Mouse (Mus musculus): ENCODE measurements at regions not wholly inside any gene's neighbourhood (a gene's known extent, or its start where the extent isn't known, plus 50 kb on each side); places are given as distances from the start of the nearest gene placed in this dataset.
"Not testable (repeated sequence)": the region's sequence is repeated elsewhere in the genome, so short reads cannot be mapped to it uniquely, and the experiment has no call there.

- Histone ChIP-seq H3K27ac (ENCODE audit: low read depth, low read length) (no peak overlapping the region), H3K4me2 (ENCODE audit: low read depth, low read length, severe bottlenecking) (no peak overlapping the region), H3K36me3 (ENCODE audit: control insufficient read depth, insufficient read depth, low read length) (no peaks in the 10 kb centered on the region), H3K4me3 (ENCODE audit: low read depth, low read length) (no peak overlapping the region), H3K9ac (ENCODE audit: low read length) (no peak overlapping the region), H3K27me3 (ENCODE audit: control insufficient read depth, insufficient read depth, low read length) (no peaks in the 10 kb centered on the region), H3K4me1 (replicated peaks; ENCODE audit: control insufficient read depth, insufficient read depth, low read length) (no peaks in the 10 kb centered on the region), H3K9me3 (ENCODE audit: control insufficient read depth, low read length) (no peaks in the 10 kb centered on the region)
- ATAC-seq (replicated peaks; ENCODE audit: low FRiP score) (no peak), DNase-seq (ENCODE audit: low spot score) (no peak)
- 87% methylated on average over 3 of the region's 3 CpGs for WGBS
Observed at GRCm38 (mm10) chr12:15472741-15473140, 344.0 kb downstream of the Trib2 start.

- no peak for ATAC-seq (replicated peaks; ENCODE audit: low FRiP score)
- 82% methylated on average over 1 of the region's 1 CpGs for WGBS
- no peaks in the 10 kb centered on the region for H3K9me3 ChIP-seq (ENCODE audit: control insufficient read depth, low read length)
- H3K4me2 ChIP-seq (ENCODE audit: low read depth, low read length, severe bottlenecking), result no peak overlapping the region
- H3K27ac ChIP-seq (ENCODE audit: low read depth, low read length), result no peak overlapping the region
- H3K9ac ChIP-seq (ENCODE audit: low read length), result no peak overlapping the region
- no peaks in the 10 kb centered on the region for H3K4me1 ChIP-seq (replicated peaks; ENCODE audit: control insufficient read depth, insufficient read depth, low read length)
- H3K4me3 ChIP-seq (ENCODE audit: low read depth, low read length), result no peak overlapping the region
- H3K27me3 ChIP-seq (ENCODE audit: control insufficient read depth, insufficient read depth, low read length), result no peaks in the 10 kb centered on the region
- no peaks in the 10 kb centered on the region for H3K36me3 ChIP-seq (ENCODE audit: control insufficient read depth, insufficient read depth, low read length)
- no peak for DNase-seq (ENCODE audit: low spot score)
Observed at GRCm38 (mm10) chr12:15459429-15459828, 357.3 kb downstream of the Trib2 start.

DNA sequence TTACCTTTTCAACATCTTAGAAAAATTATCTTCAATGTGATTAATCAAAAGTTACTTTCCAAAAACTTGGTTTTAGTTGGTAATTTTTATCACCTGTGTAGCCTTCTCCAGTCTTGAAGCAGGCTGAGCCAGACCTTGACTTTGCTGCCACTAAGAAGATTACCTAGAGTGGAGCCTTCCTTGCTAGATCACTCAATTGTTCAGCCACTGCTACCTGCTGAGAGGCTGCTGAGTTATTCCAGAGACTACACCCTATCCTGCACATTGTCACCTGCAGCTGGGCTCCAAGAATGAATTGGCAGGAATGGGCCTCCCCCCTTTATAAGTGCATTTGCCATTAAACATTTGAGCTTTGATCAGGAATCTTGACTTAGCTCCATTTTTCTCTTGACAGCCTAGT, 360.4 kb downstream of the Trib2 start:
- not testable (repeated sequence) for DNase-seq (ENCODE audit: low spot score); H3K9ac ChIP-seq (ENCODE audit: low read length); H3K27me3 ChIP-seq (ENCODE audit: control insufficient read depth, insufficient read depth, low read length); H3K4me2 ChIP-seq (ENCODE audit: low read depth, low read length, severe bottlenecking); H3K9me3 ChIP-seq (ENCODE audit: control insufficient read depth, low read length); H3K4me3 ChIP-seq (ENCODE audit: low read depth, low read length); ATAC-seq (replicated peaks; ENCODE audit: low FRiP score); H3K36me3 ChIP-seq (ENCODE audit: control insufficient read depth, insufficient read depth, low read length); H3K4me1 ChIP-seq (replicated peaks; ENCODE audit: control insufficient read depth, insufficient read depth, low read length); H3K27ac ChIP-seq (ENCODE audit: low read depth, low read length)

DNA sequence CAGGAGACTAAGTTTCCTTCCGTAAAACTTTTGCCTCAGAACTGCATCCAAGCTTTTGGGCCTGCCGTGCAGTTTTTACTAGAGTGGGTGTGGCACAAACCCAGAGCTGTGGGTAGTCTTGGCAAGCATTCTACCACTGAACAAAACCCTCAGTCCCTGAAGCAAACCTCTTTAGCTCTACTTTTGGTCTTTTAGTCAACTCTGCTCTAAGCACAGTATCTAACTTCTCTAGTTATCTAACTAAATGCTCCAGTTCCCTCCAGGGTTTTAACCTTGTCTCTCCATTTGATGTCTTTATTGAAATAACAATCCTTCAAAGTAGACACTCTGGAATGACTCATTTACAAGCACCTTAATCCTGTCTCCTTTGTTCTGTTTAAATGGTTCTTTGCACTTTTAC, 361.0 kb downstream of the Trib2 start:
- Histone ChIP-seq H3K4me2 (ENCODE audit: low read depth, low read length, severe bottlenecking) (no peak overlapping the region), H3K27me3 (ENCODE audit: control insufficient read depth, insufficient read depth, low read length) (no peaks in the 10 kb centered on the region), H3K9ac (ENCODE audit: low read length) (no peak overlapping the region), H3K4me3 (ENCODE audit: low read depth, low read length) (no peak overlapping the region), H3K36me3 (ENCODE audit: control insufficient read depth, insufficient read depth, low read length) (no peaks in the 10 kb centered on the region), H3K4me1 (replicated peaks; ENCODE audit: control insufficient read depth, insufficient read depth, low read length) (no peaks in the 10 kb centered on the region), H3K27ac (ENCODE audit: low read depth, low read length) (no peak overlapping the region), H3K9me3 (ENCODE audit: control insufficient read depth, low read length) (no peaks in the 10 kb centered on the region)
- DNase-seq (ENCODE audit: low spot score), result no peak
- no peak for ATAC-seq (replicated peaks; ENCODE audit: low FRiP score)
- WGBS, result 91% methylated on average over 2 of the region's 2 CpGs

DNA sequence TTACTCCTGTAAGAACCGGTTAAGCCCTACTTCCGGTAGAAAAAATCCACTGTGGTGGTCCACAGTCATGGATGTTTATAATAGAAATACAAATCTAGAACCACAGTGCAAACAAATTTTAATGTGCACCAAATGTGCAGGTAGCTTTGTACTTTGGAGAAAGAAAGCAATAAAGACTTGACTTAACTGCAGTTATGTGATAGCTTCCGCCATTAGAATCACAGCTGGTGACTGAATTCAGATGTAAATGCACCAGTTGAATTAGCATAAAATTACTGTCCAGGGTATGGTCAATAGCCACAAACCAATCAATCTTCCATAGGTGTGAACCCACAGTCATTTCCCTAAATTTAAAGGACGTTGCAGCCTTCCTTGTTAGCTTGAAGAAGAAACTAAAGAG, 367.2 kb downstream of the Trib2 start:
- H3K4me2 ChIP-seq (ENCODE audit: low read depth, low read length, severe bottlenecking), result no peak overlapping the region
- no peaks in the 10 kb centered on the region for H3K27me3 ChIP-seq (ENCODE audit: control insufficient read depth, insufficient read depth, low read length)
- ATAC-seq (replicated peaks; ENCODE audit: low FRiP score), result no peak
- no peak overlapping the region for H3K27ac ChIP-seq (ENCODE audit: low read depth, low read length)
- no peaks in the 10 kb centered on the region for H3K36me3 ChIP-seq (ENCODE audit: control insufficient read depth, insufficient read depth, low read length)
- H3K9me3 ChIP-seq (ENCODE audit: control insufficient read depth, low read length), result no peaks in the 10 kb centered on the region
- H3K9ac ChIP-seq (ENCODE audit: low read length), result no peak overlapping the region
- no peak overlapping the region for H3K4me3 ChIP-seq (ENCODE audit: low read depth, low read length)
- WGBS, result 85% methylated on average over 4 of the region's 4 CpGs
- H3K4me1 ChIP-seq (replicated peaks; ENCODE audit: control insufficient read depth, insufficient read depth, low read length), result no peaks in the 10 kb centered on the region
- DNase-seq (ENCODE audit: low spot score), result no peak

- DNase-seq (ENCODE audit: low spot score) (no peak), ATAC-seq (replicated peaks; ENCODE audit: low FRiP score) (no peak)
- no peaks in the 10 kb centered on the region for H3K36me3 ChIP-seq (ENCODE audit: control insufficient read depth, insufficient read depth, low read length)
- no peaks in the 10 kb centered on the region for H3K4me1 ChIP-seq (replicated peaks; ENCODE audit: control insufficient read depth, insufficient read depth, low read length)
- no peak overlapping the region for H3K4me3 ChIP-seq (ENCODE audit: low read depth, low read length)
- H3K27ac ChIP-seq (ENCODE audit: low read depth, low read length), result no peak overlapping the region
- H3K9me3 ChIP-seq (ENCODE audit: control insufficient read depth, low read length), result no peaks in the 10 kb centered on the region
- no peaks in the 10 kb centered on the region for H3K27me3 ChIP-seq (ENCODE audit: control insufficient read depth, insufficient read depth, low read length)
- 33% methylated on average over 4 of the region's 4 CpGs for WGBS
- no peak overlapping the region for H3K9ac ChIP-seq (ENCODE audit: low read length)
- H3K4me2 ChIP-seq (ENCODE audit: low read depth, low read length, severe bottlenecking), result no peak overlapping the region
Observed at GRCm38 (mm10) chr12:15416180-15416766, 400.4 kb downstream of the Trib2 start.

- Histone ChIP-seq H3K27me3 (ENCODE audit: control insufficient read depth, insufficient read depth, low read length) (no peaks in the 10 kb centered on the region), H3K36me3 (ENCODE audit: control insufficient read depth, insufficient read depth, low read length) (no peaks in the 10 kb centered on the region), H3K9ac (ENCODE audit: low read length) (no peak overlapping the region), H3K4me1 (replicated peaks; ENCODE audit: control insufficient read depth, insufficient read depth, low read length) (no peaks in the 10 kb centered on the region), H3K4me2 (ENCODE audit: low read depth, low read length, severe bottlenecking) (no peak overlapping the region), H3K27ac (ENCODE audit: low read depth, low read length) (no peak overlapping the region), H3K4me3 (ENCODE audit: low read depth, low read length) (no peak overlapping the region), H3K9me3 (ENCODE audit: control insufficient read depth, low read length) (no peaks in the 10 kb centered on the region)
- 36% methylated on average over 3 of the region's 3 CpGs for WGBS
- DNase-seq (ENCODE audit: low spot score) (no peak), ATAC-seq (replicated peaks; ENCODE audit: low FRiP score) (peak; percentile 66)
Observed at GRCm38 (mm10) chr12:15410419-15410818, 406.3 kb downstream of the Trib2 start.

- H3K9me3 ChIP-seq (ENCODE audit: control insufficient read depth, low read length); H3K4me2 ChIP-seq (ENCODE audit: low read depth, low read length, severe bottlenecking); H3K9ac ChIP-seq (ENCODE audit: low read length); H3K4me1 ChIP-seq (replicated peaks; ENCODE audit: control insufficient read depth, insufficient read depth, low read length); H3K27ac ChIP-seq (ENCODE audit: low read depth, low read length); H3K4me3 ChIP-seq (ENCODE audit: low read depth, low read length); ATAC-seq (replicated peaks; ENCODE audit: low FRiP score); H3K36me3 ChIP-seq (ENCODE audit: control insufficient read depth, insufficient read depth, low read length); H3K27me3 ChIP-seq (ENCODE audit: control insufficient read depth, insufficient read depth, low read length); DNase-seq (ENCODE audit: low spot score): not testable (repeated sequence)
- WGBS, result 89% methylated on average over 3 of the region's 3 CpGs
Observed at GRCm38 (mm10) chr12:15407577-15407976, 409.1 kb downstream of the Trib2 start.

DNA sequence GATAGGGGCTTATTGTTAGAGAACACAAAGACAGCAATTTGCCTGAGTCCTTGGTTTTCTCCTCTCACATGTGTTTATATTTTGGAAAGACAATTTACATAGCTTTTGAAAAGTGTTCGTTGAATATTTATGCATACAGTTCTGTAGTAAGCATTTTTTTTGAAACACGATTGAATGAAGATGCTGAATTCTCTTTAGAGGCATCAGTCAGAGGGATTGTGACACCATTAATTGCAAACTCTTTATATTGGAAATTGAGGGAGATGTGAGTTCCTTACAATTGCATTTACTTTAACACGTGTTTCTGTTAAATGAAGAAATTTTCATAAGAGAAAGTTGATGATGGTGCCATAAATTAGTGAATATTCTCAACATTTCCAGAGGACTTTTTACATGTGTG, 424.1 kb downstream of the Trib2 start:
- H3K36me3 ChIP-seq (ENCODE audit: control insufficient read depth, insufficient read depth, low read length), result no peaks in the 10 kb centered on the region
- H3K27me3 ChIP-seq (ENCODE audit: control insufficient read depth, insufficient read depth, low read length), result no peaks in the 10 kb centered on the region
- DNase-seq (ENCODE audit: low spot score), result no peak
- no peak overlapping the region for H3K4me3 ChIP-seq (ENCODE audit: low read depth, low read length)
- H3K9me3 ChIP-seq (ENCODE audit: control insufficient read depth, low read length), result no peaks in the 10 kb centered on the region
- ATAC-seq (replicated peaks; ENCODE audit: low FRiP score), result no peak
- H3K27ac ChIP-seq (ENCODE audit: low read depth, low read length), result no peak overlapping the region
- H3K4me1 ChIP-seq (replicated peaks; ENCODE audit: control insufficient read depth, insufficient read depth, low read length), result no peaks in the 10 kb centered on the region
- 80% methylated on average over 3 of the region's 3 CpGs for WGBS
- H3K4me2 ChIP-seq (ENCODE audit: low read depth, low read length, severe bottlenecking), result no peak overlapping the region
- H3K9ac ChIP-seq (ENCODE audit: low read length), result no peak overlapping the region
